Mouse (Mus musculus) heart, adult 2 months (tissue): ENCODE results near the gene Atp6v0a4.

Experiments
- CTCF ChIP-seq: fragments of 200-600 bp; IDR thresholded peaks from 2 replicates; pipeline ENCODE4 v1.8.1; 2022; ENCODE audit warnings: antibody characterized with exemption, mild to moderate bottlenecking, moderate library complexity
- POLR2A ChIP-seq: fragments of 200-500 bp; IDR thresholded peaks from 2 replicates; pipeline ENCODE4 v1.6.1; 2011; ENCODE audit warnings: mild to moderate bottlenecking, low read depth, low read length, control low read depth; ENCODE audit not compliant: insufficient read depth

DNA sequence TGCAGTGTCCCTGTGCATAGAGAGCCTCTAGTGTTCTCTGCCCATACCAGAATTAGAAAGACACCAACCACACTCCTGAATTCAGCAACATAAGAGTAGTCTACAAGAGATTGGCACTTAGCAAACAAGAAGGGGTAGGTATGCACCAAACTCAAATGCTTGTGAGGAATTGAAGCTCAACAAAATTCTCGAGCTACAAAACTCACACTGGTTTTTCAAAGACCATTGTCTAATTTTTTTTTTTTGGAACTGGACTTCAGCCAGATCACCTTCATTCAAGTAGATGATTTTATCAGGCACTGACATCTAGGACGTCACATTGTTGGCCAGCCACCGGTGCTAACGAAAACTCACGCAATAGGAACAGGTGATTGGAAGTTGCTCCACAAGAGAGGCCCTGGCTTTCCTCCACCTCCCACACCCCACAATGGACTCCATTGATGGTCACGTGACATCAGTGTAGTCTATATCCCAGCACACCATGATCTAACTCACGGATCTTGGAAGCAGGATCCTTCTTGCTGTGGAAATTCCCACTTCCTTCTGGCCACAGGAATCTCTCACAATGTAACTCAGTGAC is 22.1 kb downstream of the Atp6v0a4 start:
- no peak for TF ChIP-seq POLR2A
- TF ChIP-seq CTCF = no peak
